23 mouse cellular contexts compared by ENCODE assay signal in genomic region chr10:41235159-41235558, GRCm38 (mm10).
DNase-seq lines count a peak whose midpoint lies in the region; ATAC-seq and TF ChIP-seq lines count a peak whose summit lies in the region.
"Had no signal": no experiment of that assay in that cellular context is flagged by ENCODE, and none has a peak within 500 bp of the region (broad histone marks: within the 10 kb centered on the region; RNA-seq: fewer than 3 reads in every experiment).

No protein-coding gene starts in this region.

- no peak overlapping the region for H3K4me3 ChIP-seq in liver, embryonic 12.5 days
- H3K4me3 ChIP-seq in liver, embryonic 14.5 days (ENCODE audit: insufficient read depth in 1 of 2, low read depth in 2 of 2, low read length in 2 of 2) = no peak overlapping the region
- no peak overlapping the region for H3K4me3 ChIP-seq in liver, embryonic 16.5 days (ENCODE audit: low read depth, low read length)
- H3K4me3 ChIP-seq in lung, postnatal 0 days (ENCODE audit: low read depth, low read length) = no peak overlapping the region
- H3K4me3 ChIP-seq: embryonic facial prominence, embryonic 10.5 days; embryonic facial prominence, embryonic 12.5 days; forebrain, embryonic 13.5 days; forebrain, embryonic 15.5 days had no signal

- H3K9me3 ChIP-seq in liver, embryonic 12.5 days (replicated peaks) = no peaks in the 10 kb centered on the region
- H3K9me3 ChIP-seq in liver, embryonic 14.5 days (ENCODE audit: control insufficient read depth, low read length) = no peaks in the 10 kb centered on the region
- no peaks in the 10 kb centered on the region for H3K9me3 ChIP-seq in liver, embryonic 16.5 days (replicated peaks; ENCODE audit: control insufficient read depth, low read length)
- H3K9me3 ChIP-seq in lung, postnatal 0 days (ENCODE audit: low read length) = no peaks in the 10 kb centered on the region
- H3K9me3 ChIP-seq: embryonic facial prominence, embryonic 10.5 days; forebrain, embryonic 13.5 days; forebrain, embryonic 15.5 days; G1E had no signal

- peaks cover 40% of the 10 kb centered on the region for H3K4me1 ChIP-seq in liver, embryonic 12.5 days
- peaks cover 24 to 29% of the 10 kb centered on the region in 2 experiments for H3K4me1 ChIP-seq in liver, embryonic 14.5 days (replicated peaks; ENCODE audit: control insufficient read depth in 2 of 2, insufficient read depth in 2 of 2, low read length in 1 of 2)
- peaks cover 21% of the 10 kb centered on the region for H3K4me1 ChIP-seq in liver, embryonic 16.5 days (ENCODE audit: control insufficient read depth, low read depth, low read length)
- H3K4me1 ChIP-seq in lung, postnatal 0 days (ENCODE audit: insufficient read depth, low read depth, low read length) = no peaks in the 10 kb centered on the region
- H3K4me1 ChIP-seq: embryonic facial prominence, embryonic 10.5 days; embryonic facial prominence, embryonic 12.5 days; forebrain, embryonic 13.5 days; forebrain, embryonic 15.5 days had no signal

- WGBS in liver, embryonic 12.5 days (ENCODE audit: insufficient replicate concordance) = 79% methylated on average over 2 of the region's 2 CpGs
- 72% methylated on average over 2 of the region's 2 CpGs for WGBS in liver, embryonic 14.5 days (ENCODE audit: insufficient replicate concordance)
- WGBS in liver, embryonic 16.5 days (ENCODE audit: insufficient replicate concordance) = 80% methylated on average over 2 of the region's 2 CpGs
- WGBS in lung, postnatal 0 days = 95% methylated on average over 2 of the region's 2 CpGs

- H3K9ac ChIP-seq in liver, embryonic 12.5 days = peak overlapping the region; percentile 51; the same call in 1 of the 2 replicates
- peak overlapping the region; percentile 40 for H3K9ac ChIP-seq in liver, embryonic 14.5 days (replicated peaks)
- no peak overlapping the region for H3K9ac ChIP-seq in liver, embryonic 16.5 days (ENCODE audit: low read depth, low read length)
- no peak overlapping the region for H3K9ac ChIP-seq in lung, postnatal 0 days (replicated peaks; ENCODE audit: low read depth)
- H3K9ac ChIP-seq: embryonic facial prominence, embryonic 12.5 days; forebrain, embryonic 13.5 days; forebrain, embryonic 15.5 days; forebrain, postnatal 0 days had no signal

- no peak for TF ChIP-seq CTCF in liver, embryonic 14.5 days (IDR thresholded peaks at IDR 0.05; ENCODE audit: low read depth)
- no peak for TF ChIP-seq CTCF in lung, postnatal 0 days (IDR thresholded peaks at IDR 0.05)

- H3K36me3 ChIP-seq in liver, embryonic 12.5 days = 0 out of 2 replicates have a peak, but pooled peaks cover 6% of the 10 kb centered on the region
- no peaks in the 10 kb centered on the region for H3K36me3 ChIP-seq in liver, embryonic 14.5 days (replicated peaks; ENCODE audit: control insufficient read depth, insufficient read depth, low read depth)
- no peaks in the 10 kb centered on the region for H3K36me3 ChIP-seq in liver, embryonic 16.5 days (ENCODE audit: control insufficient read depth, insufficient read depth)
- H3K36me3 ChIP-seq in lung, postnatal 0 days (ENCODE audit: insufficient read depth, low read length) = 0 out of 2 replicates have a peak, but pooled peaks cover 3% of the 10 kb centered on the region
- H3K36me3 ChIP-seq: embryonic facial prominence, embryonic 10.5 days; embryonic facial prominence, embryonic 12.5 days had no signal

- peak overlapping the region; percentile 33 for H3K4me2 ChIP-seq in liver, embryonic 12.5 days
- peak overlapping the region; percentile 42 for H3K4me2 ChIP-seq in liver, embryonic 14.5 days (ENCODE audit: low read depth)
- H3K4me2 ChIP-seq in liver, embryonic 16.5 days (ENCODE audit: low read depth, low read length) = no peak overlapping the region
- no peak overlapping the region for H3K4me2 ChIP-seq in lung, postnatal 0 days (replicated peaks; ENCODE audit: low read depth, low read length)
- H3K4me2 ChIP-seq: embryonic facial prominence, embryonic 12.5 days; forebrain, embryonic 13.5 days; forebrain, embryonic 15.5 days had no signal

- no peaks in the 10 kb centered on the region for H3K27me3 ChIP-seq in liver, embryonic 12.5 days (replicated peaks)
- no peaks in the 10 kb centered on the region for H3K27me3 ChIP-seq in liver, embryonic 14.5 days (ENCODE audit: control insufficient read depth, insufficient read depth, low read length)
- no peaks in the 10 kb centered on the region for H3K27me3 ChIP-seq in liver, embryonic 16.5 days (ENCODE audit: control insufficient read depth, insufficient read depth, low read depth, low read length)
- no peaks in the 10 kb centered on the region for H3K27me3 ChIP-seq in lung, postnatal 0 days (replicated peaks; ENCODE audit: insufficient read depth, low read length)
- H3K27me3 ChIP-seq: CH12.LX; embryonic facial prominence, embryonic 12.5 days; forebrain, embryonic 13.5 days; forebrain, embryonic 15.5 days had no signal

- ATAC-seq in liver, embryonic 12.5 days = peak; percentile 80
- peak; percentile 80 for ATAC-seq in liver, embryonic 14.5 days (ENCODE audit: insufficient read depth)
- ATAC-seq in liver, embryonic 16.5 days (ENCODE audit: low read depth) = peak; percentile 67
- ATAC-seq in lung, postnatal 0 days = no peak
- ATAC-seq: CD4-positive, CD25-positive, alpha-beta regulatory T cell, adult 4 months; forebrain, embryonic 13.5 days; forebrain, embryonic 15.5 days; forebrain, postnatal 0 days had no signal

- DNase-seq in liver = peak; percentile 36
- peak in 1 of 3 experiments; percentile 20 for DNase-seq in liver, embryonic 14.5 days (ENCODE audit: low read depth in 3 of 3, low spot score in 3 of 3)
- DNase-seq in Muller cell, postnatal 12 days (ENCODE audit: inconsistent ontology term) = no peak
- DNase-seq in adrenal gland, postnatal 14 days = no peak
- no peak for DNase-seq in lung, postnatal 0 days (ENCODE audit: low spot score)
- DNase-seq in testis, postnatal 10 days (ENCODE audit: low spot score) = no peak
- DNase-seq: adrenal gland, postnatal 10 days; B cell, adult 2 months; cerebellum, adult 18-20 months; cerebellum, adult 8-10 months; cerebellum, adult 9-11 months; cerebellum, postnatal 14 days; cerebellum, postnatal 36 days; forebrain, postnatal 0 days had no signal

- peak; percentile 55; the same call in 1 of the 2 replicates for TF ChIP-seq EP300 in liver, embryonic 14.5 days (IDR thresholded peaks at IDR 0.05; ENCODE audit: low read depth)
- TF ChIP-seq EP300 in lung, postnatal 0 days (IDR thresholded peaks at IDR 0.05) = no peak

- H3K27ac ChIP-seq in liver, embryonic 12.5 days = peak overlapping the region; percentile 81
- peak overlapping the region; percentile 77 for H3K27ac ChIP-seq in liver, embryonic 14.5 days
- peak overlapping the region; percentile 46 for H3K27ac ChIP-seq in liver, embryonic 16.5 days (ENCODE audit: low read length)
- no peak overlapping the region for H3K27ac ChIP-seq in lung, postnatal 0 days (ENCODE audit: low read length)
- H3K27ac ChIP-seq: embryonic facial prominence, embryonic 10.5 days; embryonic facial prominence, embryonic 12.5 days; forebrain, embryonic 13.5 days; forebrain, embryonic 15.5 days had no signal

Comparison
In these comparisons a context has a peak if more than half of its experiments do, and no peak if none do; other contexts are left out.
1. H3K4me2 ChIP-seq: peak in liver, embryonic 12.5 days (single experiment) and liver, embryonic 14.5 days (single experiment); none in liver, embryonic 16.5 days (single experiment) and lung, postnatal 0 days (single experiment).
2. H3K9ac ChIP-seq: peak in liver, embryonic 12.5 days (single experiment) and liver, embryonic 14.5 days (single experiment); none in liver, embryonic 16.5 days (single experiment) and lung, postnatal 0 days (single experiment).